Mouse (Mus musculus): ENCODE measurements around the gene Rcc1l.
A peak's percentile ranks its signal among the peaks of the same experiment; 100 is the strongest.

Rcc1l gene

DNA sequence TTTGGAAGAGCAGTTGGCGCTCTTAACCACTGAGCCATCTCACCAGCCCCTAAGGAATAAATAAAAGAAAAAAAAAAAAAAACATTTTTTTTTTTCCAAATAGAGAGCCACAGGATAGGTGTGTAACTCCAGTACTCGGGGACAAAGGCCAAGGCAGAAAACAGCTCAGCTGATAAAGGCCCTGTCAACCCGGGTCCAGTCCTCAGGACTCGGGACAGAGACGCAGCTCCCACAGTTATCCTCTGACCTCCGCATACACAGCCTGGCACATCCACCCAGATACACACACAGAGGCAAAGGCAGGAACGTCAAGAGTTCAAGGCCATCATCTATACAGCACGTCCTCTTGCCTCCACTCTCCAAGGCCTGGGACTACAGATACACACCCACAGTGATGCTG lies 6.4 kb downstream of the Rcc1l start:
- no peak for DNase-seq (ENCODE audit: low spot score)

DNA sequence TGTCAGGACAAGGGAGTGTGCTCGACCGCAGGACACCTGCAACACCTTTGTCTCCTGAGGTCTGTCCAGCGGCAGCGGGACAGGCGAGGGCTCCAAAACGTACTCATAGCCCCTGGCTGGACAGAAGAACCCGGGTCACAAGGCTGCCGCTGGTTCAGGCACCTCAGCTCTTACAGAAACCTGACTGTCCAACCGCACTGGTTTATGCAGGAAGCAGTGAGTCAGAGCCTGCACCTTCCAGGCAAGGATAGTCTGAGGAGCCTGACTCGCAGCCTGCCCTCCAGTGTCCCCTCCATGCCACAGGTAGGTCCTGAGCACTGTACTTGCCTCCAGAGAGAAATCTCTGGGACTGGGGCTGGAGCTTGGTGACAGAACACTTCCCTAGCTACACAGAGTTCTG lies 7.3 kb downstream of the Rcc1l start:
- no peak for DNase-seq (ENCODE audit: low spot score)

DNA sequence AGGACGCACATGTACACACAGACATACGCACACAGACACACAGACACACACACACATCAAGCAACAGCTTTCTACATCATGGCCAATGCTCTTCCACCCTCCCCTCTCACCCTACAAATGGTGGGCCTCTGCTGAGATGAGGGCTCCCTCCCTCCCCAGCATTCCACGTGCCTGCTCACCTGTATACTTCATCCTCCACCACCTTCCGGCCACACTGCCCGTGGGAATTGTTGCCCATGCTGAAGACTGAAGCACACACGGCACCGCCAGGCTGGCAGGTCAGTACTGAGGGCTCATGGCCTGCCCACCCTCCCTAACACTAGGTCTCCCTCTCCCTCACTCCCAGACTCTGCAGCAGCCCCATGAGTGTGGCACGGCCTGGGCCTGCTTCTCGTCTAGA lies 8.5 kb downstream of the Rcc1l start:
- DNase-seq (ENCODE audit: low spot score), result no peak

DNA sequence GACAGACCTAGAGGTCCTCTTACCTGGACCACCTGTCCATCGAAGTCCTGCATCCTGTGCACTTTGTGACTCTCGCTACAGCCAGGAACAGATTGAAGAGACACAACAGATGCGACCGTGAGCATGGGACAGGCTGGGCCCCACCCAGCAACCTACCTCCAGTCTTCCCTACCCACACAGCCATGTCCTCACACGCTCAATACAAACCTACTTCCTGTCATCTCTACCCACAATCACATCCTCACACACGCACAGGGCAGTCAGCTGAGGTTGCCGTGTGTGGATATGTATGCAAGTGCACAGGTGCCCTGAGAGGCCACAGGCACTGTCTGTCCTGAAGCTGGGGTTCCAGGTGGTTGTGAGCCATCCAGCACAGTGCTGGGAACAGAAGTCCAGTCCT lies 9.9 kb downstream of the Rcc1l start:
- DNase-seq (ENCODE audit: low spot score), result no peak

DNA sequence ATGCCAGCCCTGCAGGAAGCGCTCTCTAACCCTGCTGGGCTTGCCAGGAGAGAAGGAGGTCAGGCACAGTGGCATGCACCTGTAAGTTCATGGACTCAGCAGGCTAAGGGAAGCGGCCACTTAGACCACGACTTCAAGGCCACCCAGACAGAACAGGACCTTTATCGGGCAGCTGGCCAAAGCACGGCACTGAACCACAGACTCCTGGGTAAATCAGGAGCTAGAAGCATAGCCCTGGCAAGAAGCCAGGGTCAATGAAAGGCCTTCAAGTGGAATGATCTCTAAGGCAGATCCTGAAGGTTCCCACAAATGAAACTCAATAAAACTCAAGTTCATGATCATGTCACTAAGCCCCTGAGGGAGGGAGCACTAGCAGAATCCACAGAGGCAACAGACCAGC lies 11.9 kb downstream of the Rcc1l start:
- peak; percentile 76 for DNase-seq (ENCODE audit: low spot score)

DNA sequence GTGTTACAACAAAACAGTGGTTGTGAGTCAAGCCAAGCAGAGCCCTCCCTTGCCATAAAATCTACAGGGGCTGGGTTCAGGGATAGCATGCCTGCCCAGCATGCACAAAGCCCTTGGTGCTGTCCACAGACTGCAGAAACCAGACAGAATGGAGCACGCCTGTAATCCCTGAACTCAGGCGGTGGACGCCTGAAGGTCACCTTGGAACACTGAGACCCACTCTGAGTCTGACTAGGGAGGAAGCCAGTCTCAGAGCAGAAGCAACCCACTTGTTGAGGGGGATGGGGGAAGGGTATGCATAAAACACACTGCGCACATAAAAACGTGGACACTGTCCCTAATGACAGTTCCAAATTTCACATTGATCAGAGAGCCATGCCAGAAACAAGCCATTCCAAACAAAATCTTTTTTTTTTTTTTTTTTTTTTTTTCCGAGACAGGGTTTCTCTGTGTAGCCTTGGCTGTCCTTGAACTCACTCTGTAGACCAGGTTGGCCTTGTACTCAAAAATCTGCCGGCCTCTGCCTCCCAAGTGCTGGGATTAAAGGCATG lies 20.6 kb downstream of the Rcc1l start:
- DNase-seq (ENCODE audit: low spot score), result no peak

DNA sequence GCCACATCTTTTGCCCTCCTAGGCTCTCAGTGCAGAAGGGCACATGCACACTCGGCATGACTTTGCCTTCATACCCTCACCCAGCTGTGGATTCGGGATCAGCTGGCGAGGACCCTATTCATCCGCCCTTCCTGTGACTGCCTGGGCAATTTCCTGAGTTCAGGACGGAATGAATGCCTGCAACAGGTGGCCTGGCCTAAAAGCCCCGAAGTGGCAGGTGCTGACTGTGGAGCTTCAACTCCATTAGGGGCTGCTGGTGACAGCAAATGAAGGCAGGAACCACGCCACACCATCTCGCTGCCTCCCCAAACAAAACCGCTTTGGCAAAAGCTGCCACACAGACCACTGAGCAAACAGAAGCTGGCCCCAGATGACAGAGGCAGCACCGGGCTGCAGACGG lies 24.7 kb downstream of the Rcc1l start:
- DNase-seq (ENCODE audit: low spot score), result no peak

DNA sequence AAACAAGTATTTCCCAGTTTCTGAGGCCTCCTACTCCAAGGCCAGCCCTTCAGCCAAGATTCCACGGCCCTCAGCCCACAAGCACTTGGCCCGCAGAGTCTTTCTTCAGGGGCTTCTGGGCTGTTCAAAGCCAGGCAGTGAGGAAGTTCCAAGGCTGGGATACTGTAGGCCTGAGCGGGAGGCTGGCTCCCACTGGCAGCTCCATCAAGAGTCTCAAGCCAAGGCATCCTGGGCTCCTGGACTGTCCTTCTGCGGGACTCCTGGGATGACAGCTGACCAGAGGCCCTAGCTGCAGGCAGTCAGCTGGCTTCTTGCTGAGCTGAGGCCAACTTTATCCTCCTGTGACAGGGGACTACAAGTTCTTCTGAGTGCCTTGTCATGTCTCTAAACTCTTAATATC lies 28.4 kb downstream of the Rcc1l start:
- DNase-seq (ENCODE audit: low spot score), result no peak

DNA sequence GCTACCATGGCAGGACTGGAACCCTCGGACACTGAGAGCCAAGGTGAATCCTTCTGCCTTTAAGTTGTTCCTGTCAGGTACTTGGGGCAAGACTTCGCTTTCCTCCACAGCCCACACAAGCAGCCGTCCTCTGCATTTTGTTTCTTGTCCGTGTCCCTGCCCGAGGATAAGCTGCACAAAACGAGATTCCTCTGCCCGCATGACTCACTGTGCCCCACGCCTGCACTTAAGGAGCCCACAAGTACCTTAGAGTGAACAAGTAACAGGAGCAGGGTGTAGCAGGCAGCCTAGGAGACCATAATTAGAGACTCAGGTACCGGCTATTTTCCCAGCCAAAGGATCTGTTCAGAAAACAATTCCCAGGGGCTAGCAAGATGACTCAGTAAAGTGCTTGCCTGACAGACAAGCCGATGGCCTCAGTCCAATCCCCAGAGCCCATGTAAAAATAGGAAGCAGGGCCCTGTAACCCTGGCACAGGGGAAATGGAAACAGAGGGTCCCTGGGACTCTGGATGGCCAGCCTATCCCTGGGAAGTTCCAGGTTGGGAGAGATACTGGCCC lies 29.3 kb downstream of the Rcc1l start:
- DNase-seq (ENCODE audit: low spot score), result peak; percentile 67

DNA sequence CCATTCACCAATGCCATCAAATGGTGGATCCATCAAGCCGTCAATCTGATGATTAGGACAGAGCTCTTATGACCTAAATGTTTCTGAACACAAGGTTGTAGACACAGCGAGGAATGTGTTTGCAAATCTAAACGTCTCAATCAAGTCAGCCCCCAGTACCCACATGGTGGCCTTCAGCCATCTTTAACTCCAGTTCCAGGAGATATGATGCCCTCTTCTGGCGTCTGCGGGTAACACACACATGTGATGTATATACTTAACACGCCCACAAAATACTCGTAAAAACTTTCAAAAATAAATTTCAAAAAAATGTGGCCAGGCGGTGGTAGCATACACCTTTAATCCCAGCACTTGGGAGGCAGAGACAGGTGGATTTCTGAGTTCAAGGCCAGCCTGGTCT lies 31.6 kb downstream of the Rcc1l start:
- no peak for DNase-seq (ENCODE audit: low spot score)

DNA sequence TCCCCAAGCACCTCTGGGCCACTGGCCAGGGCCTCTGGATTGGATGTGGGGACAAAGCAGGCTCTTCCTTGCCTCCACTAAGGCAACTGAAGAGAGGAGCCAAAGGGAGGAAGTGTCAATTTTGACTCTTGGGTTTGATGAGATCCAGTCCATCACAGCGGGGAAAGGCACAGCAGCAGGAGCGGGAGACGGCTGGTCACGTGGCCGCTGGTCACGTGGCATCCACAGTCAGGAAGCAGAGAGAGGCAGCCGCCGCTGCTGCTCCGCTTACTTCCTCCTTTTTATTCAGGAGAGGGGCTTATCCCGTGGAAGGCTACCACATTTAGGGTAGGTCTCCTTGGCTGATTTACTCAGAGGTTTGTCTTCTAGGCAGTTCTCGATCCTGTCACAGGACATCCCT lies 34.2 kb downstream of the Rcc1l start:
- DNase-seq (ENCODE audit: low spot score), result no peak

DNA sequence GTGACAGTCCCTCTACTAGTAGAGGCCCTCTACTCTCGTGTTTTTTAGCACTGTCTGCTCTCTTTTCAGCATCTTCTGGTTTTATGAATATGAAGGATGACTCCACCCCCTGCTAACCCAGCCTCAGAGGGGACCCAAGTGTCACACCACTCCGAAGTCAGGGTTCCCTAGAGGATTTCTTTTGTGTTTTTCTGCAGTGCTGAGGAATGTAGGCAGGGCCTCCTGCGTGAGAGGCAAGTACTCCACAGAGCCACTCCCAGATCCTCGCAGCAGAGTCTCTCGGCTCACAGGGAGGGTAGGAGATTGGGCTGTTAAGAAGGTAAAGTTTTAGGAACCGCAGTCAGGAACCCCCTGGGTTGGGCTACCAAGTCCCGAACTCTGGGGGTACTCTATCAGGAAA lies 35.3 kb downstream of the Rcc1l start:
- no peak for DNase-seq (ENCODE audit: low spot score)

DNA sequence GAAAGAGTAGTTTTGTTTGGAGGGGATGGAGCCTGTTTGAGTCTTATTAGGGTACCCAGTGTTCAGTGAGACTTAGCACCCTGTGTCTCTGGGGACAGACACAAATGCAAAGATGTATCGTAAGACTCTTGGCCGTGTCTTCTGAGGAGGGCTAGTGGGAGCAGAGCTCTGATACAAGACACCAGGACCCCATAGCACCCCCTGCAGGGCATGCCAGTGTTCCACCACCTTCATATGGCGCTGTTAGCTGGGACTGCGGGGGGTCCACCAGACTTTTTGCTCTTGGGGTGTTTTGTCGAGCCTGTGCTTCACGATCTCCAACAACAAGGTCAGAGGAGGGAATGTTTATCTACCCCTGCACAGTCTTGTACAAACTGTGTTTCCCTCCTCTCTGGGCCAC lies 37.1 kb downstream of the Rcc1l start:
- DNase-seq (ENCODE audit: low spot score), result no peak

DNA sequence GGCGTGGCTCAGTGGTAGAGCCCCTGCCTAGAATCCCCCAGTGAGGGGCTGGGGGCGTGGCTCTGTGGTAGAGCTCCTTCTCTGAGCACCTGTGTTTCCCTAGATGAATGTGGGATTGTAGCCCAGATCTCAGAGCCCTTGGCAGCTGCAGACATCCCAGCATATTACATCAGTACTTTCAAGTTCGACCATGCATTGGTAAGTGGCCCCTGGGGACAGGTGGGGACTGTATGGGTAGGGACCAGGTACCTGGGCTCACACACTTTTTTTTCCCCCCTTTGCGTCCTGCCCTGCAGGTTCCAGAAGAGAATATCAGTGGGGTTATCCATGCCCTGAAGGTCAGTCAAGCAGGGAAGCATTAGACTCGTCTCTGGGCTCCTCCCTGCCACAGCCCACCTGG lies 38.6 kb downstream of the Rcc1l start:
- DNase-seq (ENCODE audit: low spot score), result no peak

DNA sequence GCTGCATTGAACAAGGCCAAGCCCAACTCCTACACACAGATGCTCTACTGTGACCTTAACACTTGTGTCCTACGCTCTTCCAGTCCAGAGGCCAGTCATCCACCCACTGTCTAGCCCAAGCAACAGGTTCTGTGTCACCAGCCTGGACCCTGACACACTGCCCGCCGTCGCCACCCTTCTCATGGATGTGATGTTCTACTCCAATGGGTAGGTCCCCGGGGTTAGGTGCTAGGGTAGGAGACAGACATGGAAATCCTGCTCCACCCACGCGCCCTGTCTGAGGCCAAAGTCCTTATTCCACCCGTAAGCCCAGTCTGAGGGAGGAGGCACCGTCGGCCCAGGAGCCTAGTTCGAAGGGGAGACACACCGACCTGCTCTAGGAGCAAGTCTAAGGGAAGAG lies 40.6 kb downstream of the Rcc1l start:
- no peak for DNase-seq (ENCODE audit: low spot score)

DNA sequence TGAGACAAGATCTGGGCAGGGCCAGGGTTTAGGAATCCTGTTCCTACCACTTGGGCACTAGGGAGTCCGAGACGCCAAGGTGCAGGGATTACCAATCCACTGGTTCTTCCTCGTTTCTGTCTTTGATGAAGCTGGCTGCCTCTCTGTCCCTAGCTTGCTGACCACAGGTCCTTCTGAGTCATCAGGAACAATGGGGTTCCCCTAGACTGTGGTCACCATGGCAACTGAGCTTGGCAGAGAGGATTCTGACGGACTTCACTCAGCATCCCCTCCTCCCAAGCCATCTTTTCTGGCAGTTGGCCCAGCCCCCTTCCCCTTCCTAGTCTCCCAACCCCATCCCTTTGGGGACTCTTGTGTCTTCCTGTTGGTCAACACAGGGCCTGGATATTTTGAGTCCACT lies 45.0 kb downstream of the Rcc1l start:
- peak; percentile 76 for DNase-seq (ENCODE audit: low spot score)

DNA sequence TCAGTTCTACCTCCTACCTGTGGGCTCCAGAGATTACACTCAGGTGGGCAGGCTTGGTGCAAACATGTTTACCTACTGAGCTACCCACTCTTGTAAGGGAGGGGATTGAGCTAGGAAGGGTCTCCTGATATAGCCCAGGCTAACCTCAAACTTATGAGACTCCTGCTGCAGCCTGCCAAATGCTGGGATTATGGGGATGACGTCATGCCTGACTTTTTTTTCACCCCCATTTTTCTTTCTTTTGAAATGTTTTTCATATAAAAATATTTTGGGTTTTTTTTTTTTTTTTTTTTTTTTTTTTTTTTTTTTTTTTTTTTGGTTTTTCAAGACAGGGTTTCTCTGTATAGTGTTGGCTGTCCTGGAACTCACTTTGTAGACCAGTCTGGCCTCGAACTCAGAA lies 50.3 kb downstream of the Rcc1l start:
- DNase-seq (ENCODE audit: low spot score), result no peak

DNA sequence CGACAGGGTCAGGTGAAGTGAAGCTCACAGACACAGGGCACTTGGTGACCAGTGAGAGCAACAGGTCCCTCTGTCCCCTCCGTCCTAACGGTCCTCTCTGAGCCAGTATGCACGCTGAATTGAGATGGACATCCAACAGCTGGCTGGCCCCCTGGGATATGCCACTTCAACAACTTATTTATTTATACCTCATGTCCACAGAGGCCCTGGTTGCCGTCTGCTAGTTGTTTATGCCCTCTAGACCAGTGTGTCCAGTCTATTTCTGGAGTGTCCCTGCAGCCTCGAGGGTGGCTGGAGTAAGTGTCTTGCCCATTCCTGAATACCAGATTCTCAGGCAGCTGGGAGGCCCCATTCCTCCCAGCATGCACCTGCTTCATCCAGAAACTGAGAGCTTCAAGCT lies 52.7 kb downstream of the Rcc1l start:
- DNase-seq (ENCODE audit: low spot score), result no peak

DNA sequence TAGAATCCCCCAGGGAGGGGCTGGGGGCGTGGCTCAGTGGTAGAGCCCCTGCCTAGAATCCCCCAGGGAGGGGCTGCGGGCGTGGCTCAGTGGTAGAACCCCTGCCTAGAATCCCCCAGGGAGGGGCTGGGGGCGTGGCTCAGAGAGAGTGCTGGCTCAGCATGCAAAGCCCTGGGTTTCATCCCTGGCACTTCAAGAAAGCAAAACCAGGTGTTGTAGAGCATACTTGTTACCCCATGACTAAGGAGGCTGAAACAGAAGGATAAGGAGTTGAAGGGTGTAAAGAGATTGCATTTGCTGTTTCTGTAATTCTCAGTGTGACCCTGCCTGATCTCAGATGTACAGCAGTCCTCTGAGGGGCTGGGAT lies 54.7 kb downstream of the Rcc1l start:
- no peak for DNase-seq (ENCODE audit: low spot score)

DNA sequence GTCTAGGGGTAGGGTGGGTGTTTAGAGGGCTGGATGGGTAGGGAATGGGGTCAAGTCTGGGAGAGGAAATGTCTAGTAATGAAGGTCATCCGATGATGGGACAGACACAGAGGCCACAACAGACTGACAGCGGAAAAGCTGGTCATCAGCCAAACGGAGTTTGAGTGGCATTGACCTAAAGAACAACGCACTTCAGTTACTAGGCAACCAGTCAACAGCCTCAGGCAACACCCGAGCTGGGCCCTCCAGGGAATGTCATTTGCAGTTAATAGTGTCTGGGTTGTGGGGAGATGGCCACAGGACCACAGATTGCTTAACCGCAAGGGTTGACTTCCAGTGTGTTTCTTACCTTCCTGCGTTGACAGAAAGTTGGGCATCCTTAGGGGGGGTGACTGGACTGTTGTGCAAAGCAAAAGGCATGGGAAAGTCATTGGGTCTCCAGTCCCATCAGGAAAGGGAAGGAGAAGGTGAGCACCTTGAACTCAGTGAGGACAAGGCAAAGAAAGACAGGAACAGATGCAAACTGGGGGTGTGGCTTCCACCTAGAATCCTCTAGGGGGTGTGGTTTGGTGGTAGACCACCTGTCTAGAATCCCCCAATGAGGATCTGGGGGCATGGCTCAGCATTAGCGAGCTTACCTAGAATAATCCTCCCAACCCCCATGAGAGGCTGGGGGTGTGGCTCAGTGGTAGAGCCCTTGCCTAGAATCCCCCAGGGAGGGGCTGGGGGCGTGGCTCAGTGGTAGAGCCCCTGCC lies 55.3 kb downstream of the Rcc1l start:
- DNase-seq (ENCODE audit: low spot score), result no peak

DNA sequence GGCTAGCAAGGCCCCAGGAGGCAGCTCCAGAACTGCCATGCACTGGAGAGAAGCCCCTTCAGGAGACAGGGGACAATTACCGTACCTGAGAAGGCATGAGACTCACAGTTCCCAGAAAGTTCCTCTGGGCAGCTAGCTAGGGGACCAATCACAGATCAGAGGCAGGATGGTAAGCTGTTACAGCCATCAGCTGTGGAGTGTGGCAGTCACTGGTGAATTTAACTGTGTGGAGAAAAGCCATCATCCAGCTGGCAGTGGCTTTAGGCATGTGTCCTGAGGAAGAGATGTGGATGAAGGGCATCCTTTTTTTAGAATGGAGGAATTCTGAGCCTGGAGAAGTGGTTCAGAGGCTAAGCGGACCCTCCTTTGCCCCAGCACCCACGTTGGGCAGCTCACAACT lies 56.4 kb downstream of the Rcc1l start:
- no peak for DNase-seq (ENCODE audit: low spot score)

DNA sequence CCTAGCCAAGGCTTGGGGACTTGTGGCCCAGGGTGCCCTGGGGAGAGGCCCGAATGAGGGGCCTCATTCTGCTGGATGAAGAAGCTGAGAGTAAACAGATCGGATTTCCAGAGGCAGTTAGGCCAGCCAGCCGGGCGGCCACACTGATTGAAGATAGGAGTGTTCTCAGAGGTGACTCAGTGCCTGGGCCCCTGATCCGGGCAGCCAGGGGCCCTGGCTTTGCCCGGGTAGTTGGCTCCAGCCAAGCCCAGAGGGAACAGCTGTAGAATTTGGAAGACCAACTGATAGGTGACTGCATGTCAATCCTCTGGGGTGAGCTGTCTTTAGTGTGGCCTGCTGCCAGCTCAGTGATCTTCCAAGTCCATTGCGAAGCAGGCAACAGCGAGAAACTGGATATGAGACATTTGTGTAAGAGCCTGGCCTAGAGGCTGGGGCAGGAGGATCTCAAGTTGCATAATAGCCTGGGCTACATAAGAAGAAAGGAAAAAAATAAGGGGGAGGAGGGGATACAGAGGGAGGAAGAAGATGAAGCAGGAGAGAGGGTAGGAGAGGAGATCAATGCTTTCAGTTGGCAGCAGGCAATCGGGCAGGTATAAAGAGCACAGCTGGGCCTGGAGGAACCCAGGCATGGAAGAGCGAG lies 57.0 kb downstream of the Rcc1l start:
- peak; percentile 75 for DNase-seq (ENCODE audit: low spot score)

DNA sequence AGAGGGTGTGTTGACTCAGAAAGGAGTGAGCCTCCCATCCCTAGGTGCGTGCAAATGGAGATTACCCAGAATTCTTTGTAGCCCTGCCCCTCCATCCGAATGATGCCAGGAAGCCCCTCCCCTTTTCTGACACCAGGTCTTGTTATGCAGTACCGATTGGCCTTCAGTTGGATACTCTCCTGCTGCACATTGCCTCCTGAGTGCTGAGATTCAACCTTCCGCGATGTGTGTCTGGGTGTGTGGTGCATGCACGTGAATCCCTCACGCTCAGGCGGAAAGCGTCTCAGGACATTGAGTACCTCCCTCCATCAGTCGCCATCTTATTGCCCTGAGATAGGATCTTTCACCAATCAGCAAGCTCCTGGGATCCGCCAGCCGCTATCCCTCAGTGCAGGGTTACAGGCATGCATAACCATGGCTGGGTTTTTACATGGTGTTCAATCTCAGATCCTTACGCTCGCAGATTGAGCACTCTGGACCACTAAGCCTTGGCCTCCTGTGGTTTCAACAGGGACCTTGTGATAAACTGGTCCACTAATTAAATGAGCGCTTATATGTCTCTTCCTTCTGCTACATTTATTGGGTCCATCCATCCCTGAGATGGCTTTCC lies 57.7 kb downstream of the Rcc1l start:
- peak; percentile 89 for DNase-seq (ENCODE audit: low spot score)

Data from MN1 (cell line).